Mouse (Mus musculus) stomach, postnatal 0 days (tissue): ENCODE results near the gene Izumo4.

Source experiments
- CTCF ChIP-seq: IDR thresholded peaks from 2 replicates; pipeline ENCODE4 v1.5.1; 2016; ENCODE audit warnings: antibody characterized with exemption, low read depth, mild to moderate bottlenecking, moderate library complexity
- EP300 ChIP-seq: optimal IDR thresholded peaks from 2 replicates; pipeline ENCODE3; 2016; ENCODE audit warnings: antibody characterized with exemption

- TF ChIP-seq CTCF (no peak), EP300 (no peak)
Measured at GRCm38 (mm10) chr10:80682003-80682402, 20.0 kb upstream of the Izumo4 start.
